Mouse (Mus musculus) lung, postnatal 0 days (tissue): ENCODE measurements around the gene Tesc. TPM values are rescaled to one million over a fixed set of nuclear protein-coding genes. Genes with fewer than 3 reads are reported as not detected.
A peak's percentile ranks its signal among the peaks of the same experiment; 100 is the strongest.

Experiments used
- ATAC-seq: fragments of 200-750 bp; cut with Nextera tagmentation; 2 replicates; pipeline ENCODE4 v1.8.0; 2017; ENCODE audit warnings: moderate library complexity
- DNase-seq: peaks from one replicate; pipeline ENCODE4 v3.0.0-alpha.2; 2016; ENCODE audit warnings: low spot score
- H3K27ac ChIP-seq: fragments of 300-500 bp; sonication (generic); 2 replicates; pipeline ENCODE4 v1.5.1; 2014; ENCODE audit warnings: antibody characterized with exemption, mild to moderate bottlenecking, low read length, mixed read lengths
- H3K27me3 ChIP-seq: fragments of 300-500 bp; sonication (generic); replicated peaks from 2 replicates; pipeline ENCODE4 v1.6.1; 2014; ENCODE audit warnings: low read length, mixed read lengths; ENCODE audit not compliant: insufficient read depth
- H3K36me3 ChIP-seq: fragments of 300-500 bp; sonication (generic); 2 replicates; pipeline ENCODE4 v1.6.1; 2014; ENCODE audit warnings: low read length, mixed read lengths; ENCODE audit not compliant: insufficient read depth
- H3K4me1 ChIP-seq: fragments of 300-500 bp; sonication (generic); 2 replicates; pipeline ENCODE4 v1.6.1; 2014; ENCODE audit warnings: antibody characterized with exemption, low read depth, low read length, mixed read lengths; ENCODE audit not compliant: insufficient read depth
- H3K4me2 ChIP-seq: fragments of 300-500 bp; sonication (generic); replicated peaks from 2 replicates; pipeline ENCODE4 v1.6.1; 2014; ENCODE audit warnings: low read depth, mild to moderate bottlenecking, low read length, moderate library complexity, mixed read lengths
- H3K4me3 ChIP-seq: fragments of 300-500 bp; sonication (generic); 2 replicates; pipeline ENCODE4 v1.5.1; 2014; ENCODE audit warnings: low read depth, low read length
- H3K9ac ChIP-seq: fragments of 300-500 bp; sonication (generic); replicated peaks from 2 replicates; pipeline ENCODE4 v1.6.1; 2014; ENCODE audit warnings: low read depth, mild to moderate bottlenecking
- H3K9me3 ChIP-seq: fragments of 300-500 bp; sonication (generic); 2 replicates; pipeline ENCODE4 v1.6.1; 2016; ENCODE audit warnings: low read length, mixed read lengths
- CTCF ChIP-seq: IDR thresholded peaks from 2 replicates; pipeline ENCODE4 v1.5.1; 2016; ENCODE audit warnings: antibody characterized with exemption, mild to moderate bottlenecking
- EP300 ChIP-seq: IDR thresholded peaks from 2 replicates; pipeline ENCODE4 v1.6.1; 2016; ENCODE audit warnings: antibody characterized with exemption, mild to moderate bottlenecking, control low read depth
- WGBS: fragments of 180-500 bp; shearing (Covaris S2); extraction: QIAGEN DNeasy Blood & Tissue Kit; methylation state at CpG from one replicate; pipeline ENCODE4 v1.1.7; 2014; 5-methylcytosine and 5-hydroxymethylcytosine counted together
- polyA plus RNA-seq: library from polyadenylated mRNA; unstranded; fragments of >200 nt; fragmentation: Nextera tagmentation; extraction: Ambion mirVana; gene quantifications from 2 replicates; pipeline ENCODE4 v1.2.1, GENCODE M21; 2015

Tesc gene
- polyA plus RNA-seq, 1 experiment from 2014 or later: 1.5 TPM

- TF ChIP-seq CTCF (no peak), EP300 (no peak)
- Histone ChIP-seq H3K27ac (no peak overlapping the region), H3K4me3 (no peak overlapping the region), H3K4me1 (no peaks in the 10 kb centered on the region), H3K4me2 (no peak overlapping the region), H3K9me3 (no peaks in the 10 kb centered on the region), H3K9ac (no peak overlapping the region), H3K27me3 (no peaks in the 10 kb centered on the region), H3K36me3 (0 out of 2 replicates have a peak, but pooled peaks cover 15% of the 10 kb centered on the region)
- 90% methylated on average over 3 of the region's 3 CpGs for WGBS
- no peak for DNase-seq
- no peak for ATAC-seq
Measured at GRCm38 (mm10) chr5:117987891-117988290, 39.7 kb upstream of the Tesc start.

DNA sequence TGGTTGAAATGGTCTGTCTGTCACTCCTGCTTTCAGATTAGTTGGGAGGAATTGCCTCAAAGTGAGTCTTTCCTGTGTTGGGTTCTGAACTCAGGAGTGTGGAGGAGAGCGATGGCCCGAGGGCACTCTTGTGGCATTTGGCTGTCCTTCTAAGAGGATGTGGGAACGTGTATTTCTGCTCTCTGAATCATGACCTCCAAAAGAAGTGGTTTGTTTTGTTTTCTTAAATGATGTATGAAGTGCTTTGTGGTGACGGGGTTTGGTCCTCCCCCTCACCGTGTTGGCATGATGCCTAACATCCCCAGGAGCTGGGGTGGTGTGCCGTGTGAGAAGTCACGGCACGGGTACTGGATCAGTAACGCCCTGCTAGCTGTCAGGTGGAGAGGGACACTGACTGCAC is 39.2 kb upstream of the Tesc start:
- 0 out of 2 replicates have a peak, but pooled peaks cover 15% of the 10 kb centered on the region for H3K36me3 ChIP-seq
- H3K9me3 ChIP-seq: no peaks in the 10 kb centered on the region
- no peaks in the 10 kb centered on the region for H3K27me3 ChIP-seq
- no peak overlapping the region for H3K9ac ChIP-seq
- TF ChIP-seq CTCF: no peak
- TF ChIP-seq EP300: no peak
- DNase-seq (no peak), ATAC-seq (no peak)
- H3K4me3 ChIP-seq: no peak overlapping the region
- H3K27ac ChIP-seq: no peak overlapping the region
- 58% methylated on average over 9 of the region's 9 CpGs for WGBS
- no peaks in the 10 kb centered on the region for H3K4me1 ChIP-seq
- no peak overlapping the region for H3K4me2 ChIP-seq

- Histone ChIP-seq H3K9ac (no peak overlapping the region), H3K9me3 (no peaks in the 10 kb centered on the region), H3K27ac (no peak overlapping the region), H3K36me3 (0 out of 2 replicates have a peak, but pooled peaks cover 15% of the 10 kb centered on the region), H3K27me3 (no peaks in the 10 kb centered on the region), H3K4me2 (no peak overlapping the region), H3K4me3 (no peak overlapping the region), H3K4me1 (no peaks in the 10 kb centered on the region)
- 79% methylated on average over 6 of the region's 6 CpGs for WGBS
- ATAC-seq (no peak), DNase-seq (no peak)
- no peak for TF ChIP-seq EP300
- TF ChIP-seq CTCF: no peak
Measured at GRCm38 (mm10) chr5:117989773-117990172, 37.8 kb upstream of the Tesc start.

DNA sequence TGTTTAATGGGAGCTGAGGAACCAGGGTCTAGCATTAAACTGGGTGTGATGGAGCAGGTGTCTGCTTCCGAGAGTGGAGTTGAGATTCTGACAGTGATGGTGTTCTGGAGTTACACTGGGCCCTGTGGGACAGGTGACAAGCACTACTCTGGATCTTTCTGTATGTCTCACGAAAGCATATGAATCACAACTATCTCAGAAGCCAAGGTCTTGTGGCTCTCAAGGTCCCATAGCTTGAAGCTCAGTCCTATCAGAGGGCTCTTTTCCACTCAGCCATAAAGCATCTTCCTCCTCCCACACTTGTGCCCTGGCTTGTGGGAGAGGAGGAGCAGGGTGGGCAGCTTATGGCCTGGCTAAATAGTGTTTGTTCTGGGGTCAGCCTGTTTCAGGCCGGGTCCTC is 36.6 kb upstream of the Tesc start:
- no peak for DNase-seq
- H3K9ac ChIP-seq: no peak overlapping the region
- H3K4me1 ChIP-seq: no peaks in the 10 kb centered on the region
- TF ChIP-seq CTCF (no peak), EP300 (no peak)
- no peak for ATAC-seq
- H3K4me3 ChIP-seq: no peak overlapping the region
- H3K36me3 ChIP-seq: peaks cover 23% of the 10 kb centered on the region; the same call in 1 of the 2 replicates
- no peak overlapping the region for H3K27ac ChIP-seq
- H3K9me3 ChIP-seq: no peaks in the 10 kb centered on the region
- 76% methylated on average over 3 of the region's 3 CpGs for WGBS
- H3K27me3 ChIP-seq: no peaks in the 10 kb centered on the region
- no peak overlapping the region for H3K4me2 ChIP-seq

DNA sequence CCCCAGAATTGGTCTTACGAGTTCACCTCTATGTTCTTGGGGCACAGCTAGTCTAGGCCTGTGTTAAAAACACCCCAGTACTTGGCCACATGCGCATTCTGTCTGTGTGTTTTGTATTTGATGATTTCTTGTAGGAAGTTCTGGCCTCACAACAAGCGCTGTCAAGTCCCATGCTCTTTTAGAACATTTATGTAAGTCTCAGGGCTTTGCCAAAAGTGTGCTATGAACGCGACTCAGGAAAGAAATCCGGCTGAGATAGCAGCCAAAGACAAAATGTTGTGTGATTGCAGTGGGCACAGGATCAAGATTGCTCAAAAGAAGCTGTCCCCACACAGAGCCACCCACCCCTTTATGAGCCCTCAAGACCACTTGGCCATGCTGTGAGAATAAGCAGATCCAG is 34.0 kb upstream of the Tesc start:
- H3K9me3 ChIP-seq: no peaks in the 10 kb centered on the region
- H3K9ac ChIP-seq: no peak overlapping the region
- H3K27me3 ChIP-seq: no peaks in the 10 kb centered on the region
- 75% methylated on average over 6 of the region's 6 CpGs for whole genome bisulfite sequencing
- no peaks in the 10 kb centered on the region for H3K4me1 ChIP-seq
- no peak for ATAC-seq
- peaks cover 18% of the 10 kb centered on the region; the same call in 1 of the 2 replicates for H3K36me3 ChIP-seq
- no peak overlapping the region for H3K4me3 ChIP-seq
- peak; percentile 13 for DNase-seq
- H3K27ac ChIP-seq: no peak overlapping the region
- TF ChIP-seq EP300 (no peak), CTCF (no peak)
- H3K4me2 ChIP-seq: no peak overlapping the region

- no peak overlapping the region for H3K4me2 ChIP-seq
- H3K4me1 ChIP-seq: no peaks in the 10 kb centered on the region
- DNase-seq (no peak), ATAC-seq (no peak)
- no peaks in the 10 kb centered on the region for H3K27me3 ChIP-seq
- TF ChIP-seq CTCF (no peak), EP300 (no peak)
- no peak overlapping the region for H3K4me3 ChIP-seq
- H3K36me3 ChIP-seq: peaks cover 13% of the 10 kb centered on the region; the same call in 1 of the 2 replicates
- 91% methylated on average over 8 of the region's 8 CpGs for WGBS
- no peaks in the 10 kb centered on the region for H3K9me3 ChIP-seq
- H3K27ac ChIP-seq: no peak overlapping the region
- H3K9ac ChIP-seq: no peak overlapping the region
Measured at GRCm38 (mm10) chr5:117995372-117995901, 32.1 kb upstream of the Tesc start.

DNA sequence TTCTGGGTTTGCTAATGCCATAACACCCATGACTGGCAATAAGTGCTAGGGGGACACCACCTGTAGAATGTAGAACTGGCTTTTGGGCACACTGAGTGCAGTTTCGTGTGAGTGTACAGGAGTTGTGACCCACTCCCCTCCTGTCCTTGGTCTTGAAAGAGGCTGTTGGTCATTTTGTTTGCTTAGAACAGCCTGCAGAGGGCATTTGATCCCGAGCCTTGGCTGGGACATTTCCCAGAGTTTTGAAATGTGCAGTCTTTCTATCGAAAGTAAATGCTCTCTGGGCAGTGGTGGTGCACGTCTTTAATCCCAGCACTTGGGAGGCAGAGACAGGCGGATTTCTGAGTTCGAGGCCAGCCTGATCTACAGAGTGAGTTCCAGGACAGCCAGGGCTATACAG is 31.6 kb upstream of the Tesc start:
- no peak overlapping the region for H3K4me2 ChIP-seq
- ATAC-seq (no peak), DNase-seq (no peak)
- no peaks in the 10 kb centered on the region for H3K4me1 ChIP-seq
- no peak overlapping the region for H3K4me3 ChIP-seq
- H3K9me3 ChIP-seq: no peaks in the 10 kb centered on the region
- WGBS: 82% methylated on average over 6 of the region's 6 CpGs
- H3K36me3 ChIP-seq: peaks cover 13% of the 10 kb centered on the region; the same call in 1 of the 2 replicates
- H3K27ac ChIP-seq: no peak overlapping the region
- TF ChIP-seq CTCF: no peak
- TF ChIP-seq EP300: no peak
- no peaks in the 10 kb centered on the region for H3K27me3 ChIP-seq
- H3K9ac ChIP-seq: no peak overlapping the region
